Mouse (Mus musculus) heart, embryonic 15.5 days (tissue): Measurements from ENCODE around the gene Areg. TPM values are rescaled to one million over a fixed set of nuclear protein-coding genes. Genes with fewer than 3 reads are reported as not detected.
A peak's percentile ranks its signal among the peaks of the same experiment; 100 is the strongest.

Source experiments
- ATAC-seq: fragments of 200-750 bp; cut with Nextera tagmentation; replicated peaks from 2 replicates; pipeline ENCODE4 v1.8.0; 2017; ENCODE audit warnings: low read depth, moderate TSS enrichment; ENCODE audit not compliant: insufficient number of reproducible peaks, insufficient read depth, low FRiP score
- H3K27ac ChIP-seq: fragments of 300-500 bp; sonication (generic); 2 replicates; pipeline ENCODE4 v1.5.1; 2015; ENCODE audit warnings: mild to moderate bottlenecking, inconsistent platforms
- H3K27me3 ChIP-seq: fragments of 300-500 bp; sonication (generic); 2 replicates; pipeline ENCODE4 v1.6.1; 2015; ENCODE audit warnings: inconsistent platforms
- H3K36me3 ChIP-seq: fragments of 300-500 bp; sonication (generic); 2 replicates; pipeline ENCODE4 v1.6.1; 2015; ENCODE audit warnings: mild to moderate bottlenecking, inconsistent platforms
- H3K4me1 ChIP-seq: fragments of 300-500 bp; sonication (generic); replicated peaks from 2 replicates; pipeline ENCODE4 v1.6.1; 2015; ENCODE audit warnings: inconsistent platforms
- H3K4me2 ChIP-seq: fragments of 300-500 bp; sonication (generic); 2 replicates; pipeline ENCODE4 v1.6.1; 2015; ENCODE audit warnings: inconsistent platforms, mild to moderate bottlenecking, moderate library complexity
- H3K4me3 ChIP-seq: fragments of 300-500 bp; sonication (generic); 2 replicates; pipeline ENCODE4 v1.5.1; 2015; ENCODE audit warnings: mild to moderate bottlenecking, inconsistent platforms
- H3K9ac ChIP-seq: fragments of 300-500 bp; sonication (generic); 2 replicates; pipeline ENCODE4 v1.6.1; 2015; ENCODE audit warnings: mild to moderate bottlenecking, inconsistent platforms
- H3K9me3 ChIP-seq: fragments of 300-500 bp; sonication (generic); replicated peaks from 2 replicates; pipeline ENCODE4 v1.6.1; 2016; ENCODE audit warnings: inconsistent platforms
- WGBS: fragments of 180-500 bp; shearing (Covaris S2); methylation state at CpG from one replicate; pipeline ENCODE4 v1.1.7; 2015; ENCODE audit warnings: mixed read lengths; 5-methylcytosine and 5-hydroxymethylcytosine counted together
- polyA plus RNA-seq: library from polyadenylated mRNA; unstranded; fragments of >200 nt; fragmentation: Nextera tagmentation; extraction: Ambion mirVana; gene quantifications from 2 replicates; pipeline ENCODE4 v1.2.1, GENCODE M21; 2015

The Areg gene
- 0.37 and 0.52 TPM in 2 replicates for polyA plus RNA-seq

DNA sequence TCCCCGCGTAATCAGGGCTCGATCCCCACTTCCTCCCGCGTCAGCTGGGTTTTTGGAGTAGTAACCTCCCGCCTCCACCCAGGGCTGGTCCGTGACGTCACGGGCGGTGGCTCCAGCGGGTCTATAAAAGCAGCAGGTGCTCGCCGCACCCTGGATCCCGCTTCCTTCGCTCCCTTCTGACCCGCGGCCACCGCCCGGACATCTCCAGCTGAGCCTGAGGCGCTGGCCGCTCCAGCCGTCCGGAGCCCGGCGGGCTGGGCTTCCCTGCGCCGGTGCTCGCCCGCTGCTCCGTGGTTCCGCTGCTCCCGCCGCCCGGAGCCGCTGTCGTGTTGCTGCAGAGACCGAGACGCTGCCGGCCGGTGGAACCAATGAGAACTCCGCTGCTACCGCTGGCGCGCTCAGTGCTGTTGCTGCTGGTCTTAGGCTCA lies at the start of gene Areg:
TSS of gene Areg (plus strand) at position 154 of the 428 bp plus-strand sequence.
- H3K27me3 ChIP-seq, result peaks cover 24% of the 10 kb centered on the region
- no peaks in the 10 kb centered on the region for H3K36me3 ChIP-seq
- peak; percentile 60 for ATAC-seq
- under 1% methylated on average over 44 of the region's 44 CpGs for WGBS
- H3K9ac ChIP-seq, result peak within 1 kb of the TSS; percentile 60
- peak within 1 kb of the TSS; percentile 66 for H3K4me3 ChIP-seq
- H3K4me2 ChIP-seq, result peak within 1 kb of the TSS; percentile 93
- no peak within 1 kb of the TSS for H3K27ac ChIP-seq
- no peaks in the 10 kb centered on the region for H3K9me3 ChIP-seq
- peaks cover 9% of the 10 kb centered on the region for H3K4me1 ChIP-seq

GRCm38 (mm10) chr5:91090301-91090700 lies 49.1 kb upstream of the Areg start:
- WGBS, result 72% methylated on average over 3 of the region's 3 CpGs
- no peak overlapping the region for H3K4me3 ChIP-seq
- no peak overlapping the region for H3K27ac ChIP-seq
- H3K4me1 ChIP-seq, result no peaks in the 10 kb centered on the region
- ATAC-seq, result no peak
- H3K4me2 ChIP-seq, result no peak overlapping the region
- H3K9me3 ChIP-seq, result no peaks in the 10 kb centered on the region
- H3K27me3 ChIP-seq, result no peaks in the 10 kb centered on the region
- H3K9ac ChIP-seq, result no peak overlapping the region
- no peaks in the 10 kb centered on the region for H3K36me3 ChIP-seq

- no peak overlapping the region for H3K9ac ChIP-seq
- WGBS, result 83% methylated on average over 10 of the region's 10 CpGs
- no peaks in the 10 kb centered on the region for H3K9me3 ChIP-seq
- no peak for ATAC-seq
- H3K4me2 ChIP-seq, result no peak overlapping the region
- no peaks in the 10 kb centered on the region for H3K4me1 ChIP-seq
- H3K4me3 ChIP-seq, result no peak overlapping the region
- no peaks in the 10 kb centered on the region for H3K27me3 ChIP-seq
- H3K36me3 ChIP-seq, result no peaks in the 10 kb centered on the region
- H3K27ac ChIP-seq, result no peak overlapping the region
Measured at GRCm38 (mm10) chr5:91097911-91098614, 41.3 kb upstream of the Areg start.

DNA sequence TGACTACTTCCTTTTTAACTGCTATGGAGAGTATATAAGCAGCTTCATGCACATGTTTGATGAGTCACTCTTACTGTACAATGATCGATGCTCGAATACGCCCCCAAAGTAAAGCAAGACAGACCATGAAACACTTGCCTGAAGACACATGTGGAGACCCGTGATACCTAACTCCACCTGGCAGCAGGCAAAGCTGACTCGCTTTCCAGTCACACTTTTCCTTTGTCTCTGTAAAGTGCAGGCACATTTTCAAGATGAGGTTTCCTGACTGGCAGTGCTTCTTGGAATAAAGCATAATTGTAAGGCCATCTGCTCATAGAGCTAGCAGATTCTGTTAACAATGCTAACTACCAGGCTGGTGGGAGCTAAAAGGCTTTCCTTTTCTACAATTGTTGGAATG lies 37.7 kb upstream of the Areg start:
- Histone ChIP-seq H3K9ac (no peak overlapping the region), H3K4me2 (no peak overlapping the region), H3K27me3 (no peaks in the 10 kb centered on the region), H3K4me3 (no peak overlapping the region), H3K4me1 (no peaks in the 10 kb centered on the region), H3K9me3 (no peaks in the 10 kb centered on the region), H3K36me3 (no peaks in the 10 kb centered on the region), H3K27ac (no peak overlapping the region)
- WGBS, result 84% methylated on average over 5 of the region's 5 CpGs
- no peak for ATAC-seq

DNA sequence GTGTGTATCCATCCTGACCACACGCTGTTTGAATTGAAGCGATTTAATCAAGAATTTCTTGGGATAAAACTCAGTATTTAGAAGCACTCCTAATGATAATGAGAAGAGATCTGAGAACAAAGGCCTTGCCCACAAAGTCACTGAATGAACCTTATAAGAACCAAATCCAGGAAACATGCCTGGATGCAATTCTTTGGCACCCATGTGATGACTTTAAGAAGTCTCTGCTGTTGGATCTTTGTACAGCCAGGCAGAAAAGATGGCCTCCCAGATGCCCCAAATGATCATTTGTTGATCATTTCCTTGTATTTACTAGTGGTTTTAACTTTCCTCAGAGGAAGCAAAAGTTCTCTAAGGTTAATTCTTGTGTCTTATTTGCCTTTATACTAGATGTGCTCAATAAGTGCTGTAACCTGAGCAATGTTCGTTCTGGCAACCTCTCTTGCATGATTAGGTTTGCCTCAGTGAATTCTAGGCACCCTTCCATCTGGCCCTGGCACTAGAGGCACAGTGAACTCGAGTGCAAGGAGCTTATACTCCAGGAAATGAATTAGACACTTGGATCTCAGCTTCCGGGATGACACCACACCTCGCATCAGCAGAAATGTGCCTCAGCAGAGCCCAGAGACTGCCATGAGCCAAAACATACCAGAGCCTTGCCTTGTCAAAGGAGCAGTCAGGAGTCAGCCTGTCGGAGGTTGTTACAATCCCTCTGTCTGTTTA lies 35.3 kb upstream of the Areg start:
- Histone ChIP-seq H3K4me2 (no peak overlapping the region), H3K27ac (no peak overlapping the region), H3K4me1 (no peaks in the 10 kb centered on the region), H3K9ac (no peak overlapping the region), H3K4me3 (no peak overlapping the region), H3K9me3 (no peaks in the 10 kb centered on the region), H3K36me3 (no peaks in the 10 kb centered on the region), H3K27me3 (no peaks in the 10 kb centered on the region)
- ATAC-seq, result no peak
- WGBS, result 72% methylated on average over 7 of the region's 7 CpGs

- Histone ChIP-seq H3K27ac (no peak overlapping the region), H3K4me2 (no peak overlapping the region), H3K4me1 (no peaks in the 10 kb centered on the region), H3K36me3 (no peaks in the 10 kb centered on the region), H3K4me3 (no peak overlapping the region), H3K9me3 (no peaks in the 10 kb centered on the region), H3K9ac (no peak overlapping the region), H3K27me3 (no peaks in the 10 kb centered on the region)
- 70% methylated on average over 5 of the region's 5 CpGs for WGBS
- no peak for ATAC-seq
Measured at GRCm38 (mm10) chr5:91106248-91106647, 33.2 kb upstream of the Areg start.

DNA sequence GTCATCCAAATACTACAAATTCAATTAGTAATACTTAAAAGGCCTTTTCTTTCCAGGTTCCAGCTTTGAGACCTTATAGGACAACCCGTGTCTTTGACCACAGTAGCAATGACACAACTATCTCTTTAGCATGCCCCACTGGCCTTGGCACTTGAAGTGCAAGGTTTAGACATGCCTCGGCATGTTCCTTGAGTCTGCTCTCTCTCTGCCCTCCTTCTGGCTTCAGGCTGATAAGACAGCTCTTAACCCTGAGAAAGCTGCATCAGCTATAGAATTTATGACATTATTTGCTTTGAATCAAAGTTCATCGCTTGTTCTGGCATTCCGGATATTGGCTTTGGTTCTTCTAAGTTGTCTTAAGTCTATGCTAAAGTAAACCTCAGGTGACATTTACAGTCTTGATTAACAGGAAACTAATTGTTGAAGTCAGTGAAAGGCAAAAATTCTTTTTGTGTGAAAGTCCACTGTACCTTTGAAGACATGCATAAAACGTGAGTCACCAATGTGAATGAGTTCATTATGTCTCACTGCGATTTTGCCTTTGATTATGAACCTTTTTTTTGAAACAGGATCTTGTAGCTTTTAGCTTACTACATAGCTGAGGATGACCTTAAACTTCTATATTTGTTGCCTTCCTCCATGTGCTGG lies 29.3 kb upstream of the Areg start:
- WGBS, result 80% methylated on average over 6 of the region's 6 CpGs
- H3K4me2 ChIP-seq, result no peak overlapping the region
- no peak for ATAC-seq

GRCm38 (mm10) chr5:91111019-91111418 lies 28.4 kb upstream of the Areg start:
- H3K4me3 ChIP-seq, result no peak overlapping the region
- H3K4me1 ChIP-seq, result peaks cover 6% of the 10 kb centered on the region
- no peaks in the 10 kb centered on the region for H3K27me3 ChIP-seq
- H3K4me2 ChIP-seq, result no peak overlapping the region
- 71% methylated on average over 8 of the region's 8 CpGs for WGBS
- H3K36me3 ChIP-seq, result no peaks in the 10 kb centered on the region
- ATAC-seq, result no peak
- no peak overlapping the region for H3K27ac ChIP-seq
- H3K9me3 ChIP-seq, result no peaks in the 10 kb centered on the region
- no peak overlapping the region for H3K9ac ChIP-seq

More for the DNA sequence above, 29.3 kb upstream of the Areg start:
- no peak overlapping the region for H3K27ac ChIP-seq
- no peaks in the 10 kb centered on the region for H3K4me1 ChIP-seq
- no peak overlapping the region for H3K9ac ChIP-seq
- no peaks in the 10 kb centered on the region for H3K36me3 ChIP-seq
- H3K9me3 ChIP-seq, result no peaks in the 10 kb centered on the region
- no peaks in the 10 kb centered on the region for H3K27me3 ChIP-seq
- H3K4me3 ChIP-seq, result no peak overlapping the region

DNA sequence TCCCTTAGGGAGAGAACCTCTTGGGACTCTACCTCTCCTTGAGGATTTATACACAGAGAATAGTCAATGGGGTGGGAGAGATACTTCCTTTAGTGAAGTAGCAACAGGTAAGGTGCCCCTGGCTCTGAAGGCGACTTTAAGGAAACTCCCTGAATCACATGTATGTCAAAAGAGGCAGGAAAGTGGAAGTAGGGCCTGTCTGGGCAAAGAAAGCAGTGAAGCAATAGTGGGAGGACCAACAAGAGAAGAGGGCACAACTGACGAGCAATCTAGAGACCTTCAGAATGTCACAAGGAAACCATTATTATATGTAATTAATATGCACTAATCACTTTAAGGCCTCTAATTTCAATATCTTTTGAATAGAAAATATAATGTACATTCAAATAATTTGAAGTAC lies 25.4 kb upstream of the Areg start:
- 90% methylated on average over 2 of the region's 2 CpGs for WGBS
- Histone ChIP-seq H3K4me2 (no peak overlapping the region), H3K27me3 (no peaks in the 10 kb centered on the region), H3K36me3 (no peaks in the 10 kb centered on the region), H3K9ac (no peak overlapping the region), H3K9me3 (no peaks in the 10 kb centered on the region), H3K4me1 (peaks cover 6% of the 10 kb centered on the region), H3K27ac (no peak overlapping the region), H3K4me3 (no peak overlapping the region)
- no peak for ATAC-seq

GRCm38 (mm10) chr5:91114574-91114973 lies 24.8 kb upstream of the Areg start:
- Histone ChIP-seq H3K4me2 (no peak overlapping the region), H3K4me1 (peaks cover 6% of the 10 kb centered on the region), H3K27ac (no peak overlapping the region), H3K9ac (no peak overlapping the region), H3K27me3 (no peaks in the 10 kb centered on the region), H3K4me3 (no peak overlapping the region), H3K9me3 (no peaks in the 10 kb centered on the region), H3K36me3 (no peaks in the 10 kb centered on the region)
- 70% methylated on average over 1 of the region's 1 CpGs for WGBS
- no peak for ATAC-seq

GRCm38 (mm10) chr5:91118618-91119017 lies 20.8 kb upstream of the Areg start:
- ATAC-seq, result peak; percentile 89; the same call in 1 of the 2 replicates
- no peak overlapping the region for H3K4me3 ChIP-seq
- no peak overlapping the region for H3K9ac ChIP-seq
- peaks cover 8% of the 10 kb centered on the region for H3K4me1 ChIP-seq
- no peaks in the 10 kb centered on the region for H3K9me3 ChIP-seq
- no peak overlapping the region for H3K4me2 ChIP-seq
- H3K27me3 ChIP-seq, result no peaks in the 10 kb centered on the region
- H3K27ac ChIP-seq, result peak overlapping the region; percentile 52
- H3K36me3 ChIP-seq, result no peaks in the 10 kb centered on the region
